Mouse (Mus musculus) midbrain, embryonic 14.5 days (tissue): ENCODE measurements around the gene Prelid1. TPM values are rescaled to one million over a fixed set of nuclear protein-coding genes. Genes with fewer than 3 reads are reported as not detected.

ENCODE experiments used
- ATAC-seq: fragments of 200-750 bp; cut with Nextera tagmentation; 2 replicates; pipeline ENCODE4 v1.8.0; 2017; ENCODE audit warnings: moderate number of reproducible peaks, moderate library complexity; ENCODE audit not compliant: low FRiP score, low TSS enrichment
- DNase-seq: peaks from one replicate; pipeline ENCODE4 v3.0.0-alpha.2; 2015
- H3K27ac ChIP-seq: fragments of 300-500 bp; sonication (generic); replicated peaks from 2 replicates; pipeline ENCODE4 v1.5.1; 2014; ENCODE audit warnings: mild to moderate bottlenecking, low read depth, low read length, moderate library complexity
- H3K27me3 ChIP-seq: fragments of 300-500 bp; sonication (generic); 2 replicates; pipeline ENCODE4 v1.6.1; 2014; ENCODE audit warnings: low read length, control low read depth, mixed read lengths; ENCODE audit not compliant: control insufficient read depth, insufficient read depth
- H3K36me3 ChIP-seq: fragments of 300-500 bp; sonication (generic); 2 replicates; pipeline ENCODE4 v1.6.1; 2014; ENCODE audit warnings: low read length, control low read depth; ENCODE audit not compliant: control insufficient read depth, insufficient read depth
- H3K4me1 ChIP-seq: fragments of 300-500 bp; sonication (generic); 2 replicates; pipeline ENCODE4 v1.6.1; 2014; ENCODE audit warnings: mild to moderate bottlenecking, antibody characterized with exemption, low read length, control low read depth; ENCODE audit not compliant: control insufficient read depth, insufficient read depth
- H3K4me2 ChIP-seq: fragments of 300-500 bp; sonication (generic); 2 replicates; pipeline ENCODE4 v1.6.1; 2014; ENCODE audit warnings: mild to moderate bottlenecking, low read length, moderate library complexity
- H3K4me3 ChIP-seq: fragments of 300-500 bp; sonication (generic); replicated peaks from 2 replicates; pipeline ENCODE4 v1.5.1; 2014; ENCODE audit warnings: low read depth, low read length
- H3K9ac ChIP-seq: fragments of 300-500 bp; sonication (generic); replicated peaks from 2 replicates; pipeline ENCODE4 v1.6.1; 2014; ENCODE audit warnings: mild to moderate bottlenecking, low read length, moderate library complexity
- H3K9me3 ChIP-seq: fragments of 300-500 bp; sonication (generic); 2 replicates; pipeline ENCODE4 v1.6.1; 2016; ENCODE audit warnings: low read length, control low read depth, mixed read lengths; ENCODE audit not compliant: control insufficient read depth
- WGBS: fragments of 180-500 bp; shearing (Covaris S2); extraction: QIAGEN DNeasy Blood & Tissue Kit; methylation state at CpG from one replicate; pipeline ENCODE4 v1.1.7; 2014; 5-methylcytosine and 5-hydroxymethylcytosine counted together
- polyA plus RNA-seq: library from polyadenylated mRNA; unstranded; fragments of >200 nt; fragmentation: Nextera tagmentation; extraction: Ambion mirVana; gene quantifications from 2 replicates; pipeline ENCODE4 v1.2.1, GENCODE M21; 2014

Prelid1 gene
- polyA plus RNA-seq, 1 experiment from 2014 or later: 336 TPM

DNA sequence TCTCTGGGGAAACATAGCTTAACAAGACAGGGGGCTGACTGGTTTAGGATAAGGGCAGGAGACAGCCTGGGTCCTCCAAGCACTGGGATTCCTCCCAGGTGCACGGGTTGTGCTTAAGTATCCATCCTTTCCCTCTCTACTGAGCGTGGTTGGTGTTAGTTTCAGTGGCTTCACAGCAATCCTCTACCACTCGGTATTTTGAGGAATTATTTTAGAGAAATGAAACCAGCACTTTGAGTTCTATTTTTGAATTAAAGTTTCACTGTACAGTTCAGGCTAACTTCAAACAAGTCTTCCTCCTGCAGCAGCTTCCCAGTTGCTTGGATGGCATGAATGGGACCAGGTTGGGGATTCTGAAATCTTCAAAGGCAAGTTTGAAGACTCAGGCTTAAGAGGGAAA, 1.9 kb upstream of the Prelid1 start:
- Histone ChIP-seq H3K4me1 (peaks cover 18% of the 10 kb centered on the region), H3K9me3 (no peaks in the 10 kb centered on the region), H3K27me3 (no peaks in the 10 kb centered on the region), H3K4me3 (no peak overlapping the region), H3K36me3 (peaks cover 70% of the 10 kb centered on the region), H3K4me2 (no peak overlapping the region), H3K27ac (no peak overlapping the region), H3K9ac (no peak overlapping the region)
- DNase-seq (no peak), ATAC-seq (no peak)
- WGBS: 85% methylated on average over 3 of the region's 3 CpGs

DNA sequence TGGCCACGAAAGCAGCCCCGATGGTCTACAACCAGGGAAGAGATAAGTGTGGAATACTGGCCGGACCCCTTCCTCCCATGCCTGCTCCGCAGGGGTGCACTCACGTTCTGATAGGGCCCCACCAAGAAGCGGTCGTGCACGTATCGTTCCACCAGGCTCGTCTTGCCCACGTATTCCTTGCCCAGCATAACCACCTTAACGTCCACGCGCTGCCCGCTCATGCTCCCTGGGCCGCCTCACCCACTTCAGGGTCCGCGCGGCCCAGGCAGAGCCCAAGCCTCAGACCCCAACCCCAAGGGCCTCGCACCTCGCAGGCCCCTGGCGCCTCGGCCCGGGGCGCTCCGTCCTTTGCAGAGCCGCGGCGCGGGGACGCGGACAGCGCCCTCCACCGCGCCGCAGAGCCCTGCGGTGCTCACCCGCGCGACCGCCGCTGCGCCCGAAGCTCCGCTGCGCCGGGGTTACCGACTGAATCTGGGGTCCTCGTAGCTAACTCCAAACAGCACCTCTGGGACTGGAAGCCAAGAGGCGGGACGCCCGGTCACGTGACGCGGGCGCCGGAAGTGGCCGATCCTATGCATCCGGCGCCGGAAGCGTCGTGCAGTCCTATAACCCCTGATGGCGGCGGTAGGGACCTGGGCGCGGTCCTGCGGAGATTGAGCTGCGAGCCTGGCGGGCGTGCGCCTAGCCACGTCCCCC, 1.3 kb downstream of the Prelid1 start, which contains the start of gene Rab24:
TSS of gene Rab24 (minus strand) at position 513 of the 696 bp plus-strand sequence.
- Histone ChIP-seq H3K36me3 (peaks cover 67% of the 10 kb centered on the region), H3K27me3 (no peaks in the 10 kb centered on the region), H3K9me3 (no peaks in the 10 kb centered on the region), H3K9ac (peak within 1 kb of the TSS; percentile 93), H3K4me1 (peaks cover 21% of the 10 kb centered on the region), H3K4me2 (peak within 1 kb of the TSS; percentile 95), H3K4me3 (peak within 1 kb of the TSS; percentile 93), H3K27ac (peak within 1 kb of the TSS; percentile 75)
- DNase-seq (peak; percentile 97), ATAC-seq (peak; percentile 90)
- under 1% methylated on average over 73 of the region's 73 CpGs for WGBS

DNA sequence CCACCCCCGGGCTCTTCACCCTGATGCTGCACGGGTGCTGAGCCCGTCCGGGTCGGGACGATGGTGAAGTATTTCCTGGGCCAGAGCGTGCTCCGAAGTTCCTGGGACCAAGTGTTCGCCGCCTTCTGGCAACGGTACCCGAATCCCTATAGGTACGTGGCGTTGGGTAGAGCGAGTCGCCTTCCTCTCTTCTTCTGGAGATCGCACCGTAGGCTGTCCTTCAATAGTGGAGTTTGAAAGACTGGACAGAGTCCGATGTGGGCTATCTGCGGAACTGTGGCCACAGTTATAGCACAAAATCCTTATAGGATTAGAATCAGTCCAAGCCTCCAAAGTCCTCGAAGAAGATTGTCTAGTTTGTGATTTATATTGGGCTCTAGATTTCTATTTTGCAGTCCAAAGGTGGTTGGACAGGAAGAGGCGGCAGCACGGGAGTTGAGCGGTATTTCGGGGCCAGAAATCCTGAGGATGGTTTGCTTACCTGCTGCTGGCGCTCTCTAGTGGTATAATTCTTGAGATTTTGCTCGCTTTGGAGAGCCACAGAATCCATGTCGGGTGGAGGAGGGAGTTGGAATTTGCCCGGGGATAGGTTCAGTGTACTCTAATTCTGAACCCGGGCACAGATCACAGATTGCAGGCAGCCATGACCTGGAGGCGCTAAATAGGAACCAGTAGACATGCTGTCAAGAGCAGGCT, 2.0 kb downstream of the Prelid1 start:
- ATAC-seq (no peak), DNase-seq (peak; percentile 80)
- peak overlapping the region; percentile 95 for H3K4me2 ChIP-seq
- WGBS: 2% methylated on average over 31 of the region's 31 CpGs
- peaks cover 21% of the 10 kb centered on the region for H3K4me1 ChIP-seq
- peak overlapping the region; percentile 75 for H3K27ac ChIP-seq
- H3K9me3 ChIP-seq: no peaks in the 10 kb centered on the region
- H3K4me3 ChIP-seq: peak overlapping the region; percentile 93
- H3K9ac ChIP-seq: peak overlapping the region; percentile 93
- no peaks in the 10 kb centered on the region for H3K27me3 ChIP-seq
- H3K36me3 ChIP-seq: peaks cover 63% of the 10 kb centered on the region

DNA sequence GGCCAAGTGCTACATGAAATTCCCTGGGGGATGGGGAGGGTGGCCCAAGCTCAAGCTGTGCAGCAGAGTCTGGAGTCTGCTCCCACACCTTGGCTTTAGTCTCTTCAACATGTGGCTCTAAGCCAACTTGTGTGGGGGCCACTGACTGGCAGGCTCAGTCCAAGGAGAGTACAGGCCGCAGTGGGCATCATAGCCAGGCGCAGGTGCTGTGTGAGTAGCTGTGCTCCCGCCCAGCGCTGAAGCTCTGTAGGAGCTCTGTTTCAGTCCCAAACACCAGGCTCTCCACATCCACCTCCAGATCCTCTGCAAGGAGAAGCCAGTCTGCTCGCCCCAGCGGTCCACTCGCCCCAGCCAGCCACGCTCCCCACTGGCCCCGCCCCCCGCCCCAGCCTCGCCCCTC, 5.3 kb downstream of the Prelid1 start:
- peaks cover 31% of the 10 kb centered on the region for H3K36me3 ChIP-seq
- H3K4me1 ChIP-seq: peaks cover 33% of the 10 kb centered on the region
- 78% methylated on average over 11 of the region's 11 CpGs for WGBS

DNA sequence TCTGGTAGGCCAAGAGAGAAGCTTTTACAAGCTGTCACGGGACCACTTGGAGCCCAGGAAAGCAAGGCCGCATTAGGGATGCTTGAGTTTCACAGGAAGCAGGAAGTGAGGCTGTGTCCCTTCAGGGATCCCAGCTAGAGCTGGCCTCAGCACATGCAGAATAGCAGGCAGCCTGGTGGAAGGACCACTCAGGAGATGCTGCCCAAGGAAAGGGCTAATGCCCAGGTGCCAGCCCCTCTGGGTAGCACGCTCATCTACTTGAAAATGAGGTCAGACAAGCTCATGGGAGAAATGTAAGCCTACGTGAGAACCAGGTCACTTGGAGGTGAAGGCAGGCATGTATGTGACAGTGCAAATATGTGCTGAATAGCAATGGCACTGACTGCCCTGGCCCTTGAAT, 6.9 kb downstream of the Prelid1 start:
- peak overlapping the region; percentile 10; the same call in 1 of the 2 replicates for H3K4me2 ChIP-seq
- H3K4me3 ChIP-seq: no peak overlapping the region
- H3K4me1 ChIP-seq: peaks cover 31% of the 10 kb centered on the region
- H3K9me3 ChIP-seq: no peaks in the 10 kb centered on the region
- DNase-seq (no peak), ATAC-seq (no peak)
- no peak overlapping the region for H3K9ac ChIP-seq
- no peaks in the 10 kb centered on the region for H3K27me3 ChIP-seq
- peaks cover 31% of the 10 kb centered on the region for H3K36me3 ChIP-seq
- 58% methylated on average over 4 of the region's 4 CpGs for WGBS
- peak overlapping the region; percentile 52 for H3K27ac ChIP-seq

More for the DNA sequence above, 5.3 kb downstream of the Prelid1 start:
- no peak for DNase-seq
- no peak for ATAC-seq
- no peak overlapping the region for H3K4me3 ChIP-seq
- no peak overlapping the region for H3K4me2 ChIP-seq
- no peak overlapping the region for H3K27ac ChIP-seq
- H3K9ac ChIP-seq: no peak overlapping the region
- H3K27me3 ChIP-seq: no peaks in the 10 kb centered on the region
- no peaks in the 10 kb centered on the region for H3K9me3 ChIP-seq

DNA sequence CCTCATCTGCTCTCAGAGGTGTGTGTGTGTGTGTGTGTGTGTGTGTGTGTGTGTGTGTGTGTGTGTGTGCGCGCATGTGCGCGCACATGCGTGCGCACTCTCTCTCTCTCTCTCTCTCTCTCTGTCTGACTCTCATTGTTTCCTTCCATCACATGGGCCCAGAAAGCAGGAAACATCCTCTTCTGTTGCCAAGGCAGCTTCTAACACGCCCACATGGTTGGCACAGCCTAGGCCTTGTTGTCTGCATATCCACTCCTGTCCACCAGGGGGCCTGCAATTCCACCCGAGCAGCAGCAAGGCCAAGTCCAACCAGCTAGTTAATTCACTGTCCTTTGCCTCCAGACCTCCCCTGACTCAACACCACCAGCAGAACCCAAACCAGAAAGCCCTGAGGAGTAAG, 7.3 kb downstream of the Prelid1 start:
- peaks cover 29% of the 10 kb centered on the region for H3K4me1 ChIP-seq
- H3K9me3 ChIP-seq: no peaks in the 10 kb centered on the region
- peak; percentile 28; the same call in 1 of the 2 replicates for ATAC-seq
- peak overlapping the region; percentile 79; the same call in 1 of the 2 replicates for H3K4me2 ChIP-seq
- H3K27ac ChIP-seq: peak overlapping the region; percentile 52; the same call in 1 of the 2 replicates
- DNase-seq: peak; percentile 87
- no peak overlapping the region for H3K9ac ChIP-seq
- no peaks in the 10 kb centered on the region for H3K27me3 ChIP-seq
- H3K36me3 ChIP-seq: peaks cover 31% of the 10 kb centered on the region
- H3K4me3 ChIP-seq: no peak overlapping the region
- 45% methylated on average over 8 of the region's 8 CpGs for WGBS

DNA sequence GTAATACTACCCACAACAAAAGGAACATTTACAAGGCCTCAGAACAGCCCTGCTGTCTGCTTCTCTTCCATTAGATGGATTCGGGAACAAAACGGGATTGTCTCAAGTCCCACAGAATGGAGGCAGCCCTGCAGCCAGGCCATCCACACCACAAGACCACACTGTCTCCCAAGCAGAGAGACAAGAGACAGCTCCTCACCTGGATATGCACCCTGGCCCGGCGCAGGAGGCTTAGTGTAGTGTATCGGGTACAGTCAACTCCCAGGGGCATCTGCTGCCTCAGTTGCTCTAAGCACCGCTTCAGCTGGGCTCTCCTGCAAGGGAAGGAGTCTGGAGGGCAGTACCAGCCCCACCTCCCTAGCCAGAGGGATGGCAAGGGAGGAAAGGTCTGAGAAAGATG, 7.9 kb downstream of the Prelid1 start:
- H3K9ac ChIP-seq: 0 out of 2 replicates have a peak overlapping the region, but pooled peaks have one; percentile 14
- 93% methylated on average over 6 of the region's 6 CpGs for WGBS

DNA sequence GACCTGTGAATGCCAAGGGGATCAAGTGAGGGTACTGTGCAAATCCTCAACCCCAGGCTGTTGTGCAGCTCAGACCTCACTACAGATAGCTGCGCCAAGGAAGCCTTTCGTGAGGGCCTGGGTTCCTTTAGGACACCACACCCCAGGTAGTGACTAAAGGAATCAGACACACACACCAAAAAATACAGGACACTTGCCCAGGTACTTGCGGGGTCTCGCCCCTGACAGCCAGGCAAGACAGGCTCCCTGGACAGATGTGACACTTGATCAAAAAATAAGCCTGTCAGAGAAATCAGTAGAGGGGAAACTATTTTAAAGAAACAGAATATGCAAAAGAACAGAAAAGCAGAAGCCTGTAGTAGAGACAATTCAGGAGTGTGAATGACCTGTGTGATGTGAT, 8.3 kb downstream of the Prelid1 start:
- Histone ChIP-seq H3K27ac (no peak overlapping the region), H3K4me2 (peak overlapping the region; percentile 79), H3K9me3 (no peaks in the 10 kb centered on the region), H3K4me1 (peaks cover 20% of the 10 kb centered on the region; the same call in 1 of the 2 replicates), H3K36me3 (peaks cover 24% of the 10 kb centered on the region), H3K27me3 (no peaks in the 10 kb centered on the region), H3K9ac (0 out of 2 replicates have a peak overlapping the region, but pooled peaks have one; percentile 14), H3K4me3 (peak overlapping the region; percentile 57)
- no peak for DNase-seq
- no peak for ATAC-seq
- 76% methylated on average over 4 of the region's 4 CpGs for WGBS

More for the DNA sequence above, 7.9 kb downstream of the Prelid1 start:
- Histone ChIP-seq H3K27me3 (no peaks in the 10 kb centered on the region), H3K4me3 (peak overlapping the region; percentile 57), H3K4me1 (peaks cover 23% of the 10 kb centered on the region; the same call in 1 of the 2 replicates), H3K9me3 (no peaks in the 10 kb centered on the region), H3K4me2 (peak overlapping the region; percentile 79), H3K36me3 (peaks cover 29% of the 10 kb centered on the region), H3K27ac (no peak overlapping the region)
- DNase-seq: no peak
- ATAC-seq: no peak
